Mouse (Mus musculus): ENCODE results near the gene Syvn1.

- TF ChIP-seq MAFK (IDR thresholded peaks at IDR 0.05; ENCODE audit: insufficient read depth, low read depth, low read length) (peak; percentile 62), ZNF384 (IDR thresholded peaks at IDR 0.05; ENCODE audit: low read depth, low read length) (no peak)
Measured at GRCm38 (mm10) chr19:6018142-6019089, 28.0 kb upstream of the Syvn1 start.

Data from ES-E14 (cell line).